Mouse (Mus musculus) liver, postnatal 0 days (tissue): ENCODE measurements around the gene Tas2r134. TPM values are rescaled to one million over a fixed set of nuclear protein-coding genes. Genes with fewer than 3 reads are reported as not detected.

Source experiments
- ATAC-seq: fragments of 200-750 bp; cut with Nextera tagmentation; 2 replicates; pipeline ENCODE4 v1.8.0; 2017; ENCODE audit warnings: mild to moderate bottlenecking, moderate library complexity
- DNase-seq: peaks from one replicate; pipeline ENCODE4 v3.0.0-alpha.2; 2016
- H3K27ac ChIP-seq: fragments of 300-500 bp; sonication (generic); 2 replicates; pipeline ENCODE4 v1.5.1; 2014; ENCODE audit warnings: antibody characterized with exemption, moderate library complexity, mild to moderate bottlenecking, low read depth
- H3K27me3 ChIP-seq: fragments of 300-500 bp; sonication (generic); 2 replicates; pipeline ENCODE4 v1.6.1; 2014; ENCODE audit warnings: low read length, control low read depth, mixed read lengths; ENCODE audit not compliant: insufficient read depth
- H3K36me3 ChIP-seq: fragments of 300-500 bp; sonication (generic); replicated peaks from 2 replicates; pipeline ENCODE4 v1.6.1; 2014; ENCODE audit warnings: mild to moderate bottlenecking, control low read depth, low read length, moderate library complexity, mixed read lengths; ENCODE audit not compliant: insufficient read depth
- H3K4me1 ChIP-seq: fragments of 300-500 bp; sonication (generic); 2 replicates; pipeline ENCODE4 v1.6.1; 2014; ENCODE audit warnings: antibody characterized with exemption, mild to moderate bottlenecking, control low read depth; ENCODE audit not compliant: insufficient read depth
- H3K4me2 ChIP-seq: fragments of 300-500 bp; sonication (generic); 2 replicates; pipeline ENCODE4 v1.6.1; 2014; ENCODE audit warnings: low read depth, mild to moderate bottlenecking, low read length, moderate library complexity, mixed read lengths
- H3K4me3 ChIP-seq: fragments of 300-500 bp; sonication (generic); 2 replicates; pipeline ENCODE4 v1.5.1; 2014; ENCODE audit warnings: low read depth, low read length
- H3K9ac ChIP-seq: fragments of 300-500 bp; sonication (generic); replicated peaks from 2 replicates; pipeline ENCODE4 v1.6.1; 2014; ENCODE audit warnings: mild to moderate bottlenecking, moderate library complexity
- H3K9me3 ChIP-seq: fragments of 300-500 bp; sonication (generic); 2 replicates; pipeline ENCODE4 v1.6.1; 2016; ENCODE audit warnings: mild to moderate bottlenecking, control low read depth, low read length, mixed read lengths
- CTCF ChIP-seq: sonication (generic); IDR thresholded peaks from 2 replicates; pipeline ENCODE4 v1.5.1; 2016; ENCODE audit warnings: antibody characterized with exemption, low read depth
- EP300 ChIP-seq: IDR thresholded peaks from 2 replicates; pipeline ENCODE4 v1.6.1; 2016; ENCODE audit warnings: antibody characterized with exemption, low read depth, mild to moderate bottlenecking
- WGBS: fragments of 180-500 bp; shearing (Covaris S2); extraction: QIAGEN DNeasy Blood & Tissue Kit; methylation state at CpG from one replicate; pipeline ENCODE4 v1.1.7; 2014; ENCODE audit not compliant: insufficient replicate concordance; 5-methylcytosine and 5-hydroxymethylcytosine counted together
- polyA plus RNA-seq: library from polyadenylated mRNA; unstranded; fragments of >200 nt; fragmentation: Nextera tagmentation; extraction: Ambion mirVana; gene quantifications from 2 replicates; pipeline ENCODE4 v1.2.1, GENCODE M21; 2015

Gene Tas2r134
- polyA plus RNA-seq, 1 experiment from 2014 or later: not detected

GRCm38 (mm10) chr2:51643244-51644139 is 16.2 kb downstream of the Tas2r134 start:
- H3K27ac ChIP-seq: no peak overlapping the region
- H3K4me3 ChIP-seq: no peak overlapping the region
- H3K27me3 ChIP-seq: no peaks in the 10 kb centered on the region
- TF ChIP-seq CTCF (no peak), EP300 (no peak)
- H3K9ac ChIP-seq: no peak overlapping the region
- no peaks in the 10 kb centered on the region for H3K9me3 ChIP-seq
- no peak overlapping the region for H3K4me2 ChIP-seq
- WGBS: 74% methylated on average over 7 of the region's 7 CpGs
- no peak for ATAC-seq
- no peak for DNase-seq
- no peaks in the 10 kb centered on the region for H3K4me1 ChIP-seq
- H3K36me3 ChIP-seq: no peaks in the 10 kb centered on the region

- H3K36me3 ChIP-seq: no peaks in the 10 kb centered on the region
- H3K4me1 ChIP-seq: no peaks in the 10 kb centered on the region
- H3K4me2 ChIP-seq: no peak overlapping the region
- no peaks in the 10 kb centered on the region for H3K9me3 ChIP-seq
- no peak overlapping the region for H3K9ac ChIP-seq
- WGBS: 78% methylated on average over 3 of the region's 3 CpGs
- no peak for ATAC-seq
- no peaks in the 10 kb centered on the region for H3K27me3 ChIP-seq
- DNase-seq: no peak
- no peak overlapping the region for H3K4me3 ChIP-seq
- no peak for TF ChIP-seq CTCF
- TF ChIP-seq EP300: no peak
- H3K27ac ChIP-seq: no peak overlapping the region
Measured at GRCm38 (mm10) chr2:51647972-51648371, 20.7 kb downstream of the Tas2r134 start.

- Histone ChIP-seq H3K27me3 (no peaks in the 10 kb centered on the region), H3K4me3 (no peak overlapping the region), H3K4me2 (no peak overlapping the region), H3K27ac (no peak overlapping the region), H3K36me3 (no peaks in the 10 kb centered on the region), H3K9ac (no peak overlapping the region), H3K4me1 (no peaks in the 10 kb centered on the region), H3K9me3 (no peaks in the 10 kb centered on the region)
- DNase-seq (no peak), ATAC-seq (no peak)
- 91% methylated on average over 1 of the region's 1 CpGs for WGBS
- no peak for TF ChIP-seq CTCF
- TF ChIP-seq EP300: no peak
Measured at GRCm38 (mm10) chr2:51649887-51650286, 22.6 kb downstream of the Tas2r134 start.

DNA sequence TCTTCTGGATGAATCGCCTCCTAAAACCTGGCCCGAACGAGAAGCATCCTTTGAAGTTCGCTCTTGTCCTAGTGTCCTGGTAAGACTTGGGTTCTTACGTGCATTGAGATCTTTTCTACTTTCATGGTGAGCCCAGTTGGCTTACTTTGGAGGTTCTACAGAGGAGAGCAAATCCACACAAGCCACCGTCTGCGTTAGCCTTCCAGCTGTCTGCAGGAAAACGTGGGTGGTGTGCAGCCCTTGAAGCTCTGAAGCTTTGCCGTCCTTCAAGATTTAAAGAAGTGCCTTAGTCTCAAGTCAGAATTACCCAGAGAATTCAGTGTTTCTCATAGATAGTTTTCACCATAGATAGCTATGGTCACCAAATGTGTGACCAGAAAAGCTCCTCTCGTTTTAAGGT is 24.8 kb downstream of the Tas2r134 start:
- Histone ChIP-seq H3K9ac (no peak overlapping the region), H3K4me2 (no peak overlapping the region), H3K27ac (no peak overlapping the region), H3K36me3 (no peaks in the 10 kb centered on the region), H3K27me3 (no peaks in the 10 kb centered on the region), H3K4me1 (no peaks in the 10 kb centered on the region), H3K9me3 (no peaks in the 10 kb centered on the region), H3K4me3 (no peak overlapping the region)
- DNase-seq (no peak), ATAC-seq (no peak)
- WGBS: 87% methylated on average over 10 of the region's 10 CpGs
- TF ChIP-seq EP300: no peak
- TF ChIP-seq CTCF: no peak

GRCm38 (mm10) chr2:51657684-51658083 is 30.4 kb downstream of the Tas2r134 start:
- Histone ChIP-seq H3K36me3 (no peaks in the 10 kb centered on the region), H3K4me2 (no peak overlapping the region), H3K4me1 (no peaks in the 10 kb centered on the region), H3K27me3 (no peaks in the 10 kb centered on the region), H3K4me3 (no peak overlapping the region), H3K27ac (no peak overlapping the region), H3K9me3 (no peaks in the 10 kb centered on the region), H3K9ac (no peak overlapping the region)
- ATAC-seq (no peak), DNase-seq (no peak)
- TF ChIP-seq EP300 (no peak), CTCF (no peak)
- WGBS: 67% methylated on average over 3 of the region's 3 CpGs

DNA sequence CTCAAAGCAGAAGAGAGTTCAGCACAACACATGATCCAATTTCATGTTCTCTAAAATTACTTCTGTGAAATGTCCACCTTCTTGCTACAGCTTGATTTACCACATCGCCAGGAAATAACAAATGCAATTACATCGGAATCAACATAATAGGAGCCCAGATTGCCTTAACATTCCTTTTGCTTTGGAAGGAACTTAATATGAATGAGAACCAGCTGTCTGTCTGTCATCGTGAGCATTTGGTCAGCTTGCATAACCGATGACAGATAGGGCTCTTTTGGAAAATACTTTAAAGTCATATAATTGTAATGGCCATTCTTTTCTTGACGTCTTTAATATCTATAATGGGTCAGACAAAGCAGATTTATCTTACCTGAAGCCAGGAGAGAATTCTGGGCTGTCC is 31.0 kb downstream of the Tas2r134 start:
- TF ChIP-seq CTCF (no peak), EP300 (no peak)
- Histone ChIP-seq H3K9ac (no peak overlapping the region), H3K4me2 (no peak overlapping the region), H3K27me3 (no peaks in the 10 kb centered on the region), H3K4me1 (no peaks in the 10 kb centered on the region), H3K36me3 (no peaks in the 10 kb centered on the region), H3K27ac (no peak overlapping the region), H3K9me3 (no peaks in the 10 kb centered on the region), H3K4me3 (no peak overlapping the region)
- DNase-seq: no peak
- 80% methylated on average over 5 of the region's 5 CpGs for WGBS
- ATAC-seq: no peak
